Mouse (Mus musculus): ENCODE data around the gene Coro1b.
A peak's percentile ranks its signal among the peaks of the same experiment; 100 is the strongest.

Coro1b gene

GRCm38 (mm10) chr19:4191528-4192250, 43.3 kb downstream of the Coro1b start, which contains the start of gene Ppp1ca:
TSS of gene Ppp1ca (plus strand) at chr19:4192065.
- DNase-seq (ENCODE audit: low spot score in 2 of 2) = peak; percentile 90 to 93

GRCm38 (mm10) chr19:4192251-4192985, 44.0 kb downstream of the Coro1b start:
- DNase-seq (ENCODE audit: low spot score in 2 of 2) = no peak

- DNase-seq (ENCODE audit: low spot score in 2 of 2) = no peak
Observed at GRCm38 (mm10) chr19:4193129-4193528, 44.7 kb downstream of the Coro1b start.

- DNase-seq (ENCODE audit: low spot score in 2 of 2) = no peak
Observed at GRCm38 (mm10) chr19:4194021-4194724, 45.8 kb downstream of the Coro1b start.

- no peak for DNase-seq (ENCODE audit: low spot score in 2 of 2)
Observed at GRCm38 (mm10) chr19:4194776-4195650, 46.6 kb downstream of the Coro1b start.

GRCm38 (mm10) chr19:4196048-4196447, 47.6 kb downstream of the Coro1b start:
- no peak for DNase-seq (ENCODE audit: low spot score in 2 of 2)

- no peak for DNase-seq (ENCODE audit: low spot score in 2 of 2)
Observed at GRCm38 (mm10) chr19:4196548-4196947, 48.1 kb downstream of the Coro1b start.

GRCm38 (mm10) chr19:4197180-4197579, 48.8 kb downstream of the Coro1b start:
- no peak for DNase-seq (ENCODE audit: low spot score in 2 of 2)

- peak; percentile 94 for DNase-seq (ENCODE audit: low spot score in 2 of 2)
Observed at GRCm38 (mm10) chr19:4201291-4201909, 53.0 kb downstream of the Coro1b start, which contains the start of gene Rad9a. TSS of gene Rad9a (minus strand) at chr19:4201662.

- no peak for DNase-seq (ENCODE audit: low spot score in 2 of 2)
Observed at GRCm38 (mm10) chr19:4202149-4202548, 53.7 kb downstream of the Coro1b start.

- DNase-seq (ENCODE audit: low spot score in 2 of 2) = no peak
Observed at GRCm38 (mm10) chr19:4203148-4203547, 54.7 kb downstream of the Coro1b start.

Measured in urinary bladder, adult 18-20 months (tissue).